Mouse (Mus musculus): ENCODE measurements at regions not wholly inside any gene's neighbourhood (a gene's known extent, or its start where the extent isn't known, plus 50 kb on each side); places are given as distances from the start of the nearest gene placed in this dataset.
"Not testable (repeated sequence)": the region's sequence is repeated elsewhere in the genome, so short reads cannot be mapped to it uniquely, and the experiment has no call there.

- peak; percentile 91 for DNase-seq
Observed at GRCm38 (mm10) chr17:17293932-17294534, 80.1 kb upstream of the Riok2 start.

- DNase-seq = not testable (repeated sequence)
Observed at GRCm38 (mm10) chr17:17295037-17295436, 79.1 kb upstream of the Riok2 start.

GRCm38 (mm10) chr17:17303496-17303895, 70.6 kb upstream of the Riok2 start:
- not testable (repeated sequence) for DNase-seq

Measured in adrenal gland, postnatal 14 days (tissue).